23 mouse cellular contexts compared by ENCODE assay signal in the genomic region with DNA sequence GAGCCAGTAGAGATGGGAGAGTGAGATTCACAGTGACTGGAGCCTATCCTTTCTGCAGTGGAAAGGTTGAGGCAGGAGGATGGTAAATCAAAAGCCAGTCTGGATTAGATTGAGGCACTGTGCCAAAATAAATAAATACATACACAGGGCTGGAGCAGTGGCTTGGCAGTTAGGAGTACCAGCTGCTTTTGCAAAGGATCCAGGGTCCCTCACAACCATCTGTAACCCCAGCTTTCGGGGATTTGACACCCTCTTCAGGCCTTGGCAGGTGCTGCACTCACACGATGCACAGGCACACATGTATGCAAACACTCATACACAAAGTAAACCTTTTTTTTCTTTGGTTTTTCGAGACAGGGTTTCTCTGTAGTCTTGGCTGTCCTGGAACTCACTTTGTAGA. TPM values are rescaled to one million over a fixed set of nuclear protein-coding genes. Genes with fewer than 3 reads are reported as not detected.
DNase-seq lines count a peak whose midpoint lies in the region; ATAC-seq and TF ChIP-seq lines count a peak whose summit lies in the region.
"Had no signal": no experiment of that assay in that cellular context is flagged by ENCODE, and none has a peak within 500 bp of the region (broad histone marks: within the 10 kb centered on the region; RNA-seq: fewer than 3 reads in every experiment).

No protein-coding gene starts in this region.

- intact Hi-C loops in heart, postnatal 10 days (cut with DNase I), result no loop called here

- peaks cover 24% of the 10 kb centered on the region; the same call in 1 of the 2 replicates for H3K36me3 ChIP-seq in heart, embryonic 10.5 days
- H3K36me3 ChIP-seq in heart, embryonic 16.5 days (ENCODE audit: control insufficient read depth, insufficient read depth), result peaks cover 5% of the 10 kb centered on the region; the same call in 1 of the 2 replicates
- H3K36me3 ChIP-seq in E14TG2a.4 (ENCODE audit: insufficient read depth, low read length), result no peaks in the 10 kb centered on the region
- H3K36me3 ChIP-seq in midbrain, embryonic 11.5 days (ENCODE audit: control insufficient read depth, insufficient read depth, low read length), result no peaks in the 10 kb centered on the region
- H3K36me3 ChIP-seq: limb, embryonic 12.5 days; midbrain, embryonic 12.5 days had no signal

- no peak overlapping the region for H3K4me2 ChIP-seq in heart, embryonic 16.5 days (ENCODE audit: low read depth, low read length)
- no peak overlapping the region for H3K4me2 ChIP-seq in midbrain, embryonic 11.5 days
- H3K4me2 ChIP-seq: forebrain, embryonic 15.5 days; limb, embryonic 12.5 days; liver, embryonic 11.5 days; midbrain, embryonic 12.5 days had no signal

- no peak for ATAC-seq in heart, embryonic 16.5 days (replicated peaks; ENCODE audit: extremely low read depth, insufficient read depth, low FRiP score)
- ATAC-seq in midbrain, embryonic 11.5 days (ENCODE audit: low FRiP score), result no peak
- ATAC-seq: forebrain, embryonic 15.5 days; hindbrain, embryonic 16.5 days; intestine, embryonic 16.5 days; liver, postnatal 0 days had no signal

- no peak for DNase-seq in heart, embryonic 10.5 days (ENCODE audit: low spot score)
- DNase-seq in heart, adult 11 months, result no peak
- no peak for DNase-seq in heart, postnatal 10 days
- DNase-seq in adipocyte (ENCODE audit: low spot score), result peak; percentile 26
- no peak for DNase-seq in midbrain, embryonic 11.5 days (ENCODE audit: low spot score, missing footprints)
- DNase-seq: adrenal gland, postnatal 25 days; B cell, adult 2 months; cerebellum, adult 8-10 months; kidney, postnatal 25 days; liver, postnatal 0 days; lung, postnatal 14 days; right cerebral cortex, postnatal 14 days; spleen, adult 18-20 months had no signal

- no peak overlapping the region for H3K9ac ChIP-seq in heart, embryonic 16.5 days (ENCODE audit: low read length)
- H3K9ac ChIP-seq in midbrain, embryonic 11.5 days (ENCODE audit: low read length), result no peak overlapping the region
- H3K9ac ChIP-seq: forebrain, embryonic 15.5 days; limb, embryonic 12.5 days; liver, postnatal 0 days; midbrain, embryonic 12.5 days had no signal

- no peaks in the 10 kb centered on the region for H3K9me3 ChIP-seq in heart, embryonic 10.5 days
- no peaks in the 10 kb centered on the region for H3K9me3 ChIP-seq in heart, embryonic 16.5 days (replicated peaks; ENCODE audit: control insufficient read depth, low read length)
- no peaks in the 10 kb centered on the region for H3K9me3 ChIP-seq in E14TG2a.4 (ENCODE audit: low read length)
- H3K9me3 ChIP-seq in midbrain, embryonic 11.5 days (ENCODE audit: control insufficient read depth, low read length), result no peaks in the 10 kb centered on the region
- H3K9me3 ChIP-seq: forebrain, embryonic 15.5 days; hindbrain, embryonic 10.5 days; limb, embryonic 12.5 days; midbrain, embryonic 12.5 days had no signal

- no peak overlapping the region for H3K4me3 ChIP-seq in heart, embryonic 10.5 days
- no peak overlapping the region for H3K4me3 ChIP-seq in heart, embryonic 16.5 days (ENCODE audit: low read length)
- H3K4me3 ChIP-seq in E14TG2a.4 (replicated peaks; ENCODE audit: low read length), result no peak overlapping the region
- H3K4me3 ChIP-seq in midbrain, embryonic 11.5 days (ENCODE audit: low read depth, low read length), result no peak overlapping the region
- H3K4me3 ChIP-seq: forebrain, embryonic 15.5 days; hindbrain, embryonic 10.5 days; limb, embryonic 12.5 days; midbrain, embryonic 12.5 days had no signal

- no peaks in the 10 kb centered on the region for H3K27me3 ChIP-seq in heart, embryonic 10.5 days (ENCODE audit: insufficient read depth, poor library complexity, severe bottlenecking)
- H3K27me3 ChIP-seq in heart, embryonic 16.5 days (ENCODE audit: control insufficient read depth, insufficient read depth, low read length), result no peaks in the 10 kb centered on the region
- H3K27me3 ChIP-seq in E14TG2a.4 (ENCODE audit: insufficient read depth, low read length), result no peaks in the 10 kb centered on the region
- H3K27me3 ChIP-seq in midbrain, embryonic 11.5 days (ENCODE audit: control insufficient read depth, insufficient read depth, low read length), result no peaks in the 10 kb centered on the region
- H3K27me3 ChIP-seq: CH12.LX; forebrain, embryonic 15.5 days; limb, embryonic 12.5 days; midbrain, embryonic 12.5 days had no signal

- H3K4me1 ChIP-seq in heart, embryonic 10.5 days, result peaks cover 23% of the 10 kb centered on the region
- H3K4me1 ChIP-seq in heart, embryonic 16.5 days (ENCODE audit: control insufficient read depth, insufficient read depth, low read length), result peaks cover 25% of the 10 kb centered on the region
- peaks cover 39% of the 10 kb centered on the region for H3K4me1 ChIP-seq in E14TG2a.4 (replicated peaks; ENCODE audit: low read depth, low read length)
- peaks cover 6% of the 10 kb centered on the region for H3K4me1 ChIP-seq in midbrain, embryonic 11.5 days (ENCODE audit: control insufficient read depth, insufficient read depth, low read length)

- WGBS in heart, embryonic 10.5 days, result 81% methylated on average over 3 of the region's 3 CpGs
- 84% methylated on average over 3 of the region's 3 CpGs for WGBS in heart, embryonic 16.5 days
- WGBS in midbrain, embryonic 11.5 days, result 80% methylated on average over 3 of the region's 3 CpGs

- peak overlapping the region; percentile 78; the same call in 1 of the 2 replicates for H3K27ac ChIP-seq in heart, embryonic 10.5 days
- peak overlapping the region; percentile 88 for H3K27ac ChIP-seq in heart, embryonic 16.5 days (ENCODE audit: low read length)
- H3K27ac ChIP-seq in midbrain, embryonic 11.5 days (ENCODE audit: low read depth, low read length), result no peak overlapping the region
- H3K27ac ChIP-seq: forebrain, embryonic 15.5 days; hindbrain, embryonic 10.5 days; limb, embryonic 12.5 days; midbrain, embryonic 12.5 days had no signal

- peak; percentile 25; the same call in 1 of the 2 replicates for TF ChIP-seq CTCF in E14TG2a.4 (conservative IDR thresholded peaks at IDR 0.05; ENCODE audit: low read length)

RNA-seq across cellular contexts. Expression of a gene that starts 5.4 kb away (rescaled TPM):
- 42.0 and 60.3 TPM in 2 replicates for polyA plus RNA-seq in heart, embryonic 10.5 days (2016; fragmentation: Nextera tagmentation; extraction: Ambion mirVana)
- polyA plus RNA-seq in heart, embryonic 16.5 days (2015; fragmentation: Nextera tagmentation; extraction: Ambion mirVana), result 117 and 125 TPM in 2 replicates
- 100 to 1,000 TPM; 281 to 299 TPM for total RNA-seq in heart, postnatal 10 days (2021)
- 9.1 and 11.4 TPM in 2 replicates for polyA plus RNA-seq in midbrain, embryonic 11.5 days (2014; fragmentation: Nextera tagmentation; extraction: Ambion mirVana)

RNA-seq across cellular contexts. Expression of a gene that starts 6.4 kb away (rescaled TPM):
- 98.6 and 104 TPM in 2 replicates for polyA plus RNA-seq in heart, embryonic 10.5 days (2016; fragmentation: Nextera tagmentation; extraction: Ambion mirVana)
- polyA plus RNA-seq in heart, embryonic 16.5 days (2015; fragmentation: Nextera tagmentation; extraction: Ambion mirVana), result 97.1 and 108 TPM in 2 replicates
- total RNA-seq in heart, postnatal 10 days (2021), result 100 to 1,000 TPM; 120 to 122 TPM
- polyA plus RNA-seq in midbrain, embryonic 11.5 days (2014; fragmentation: Nextera tagmentation; extraction: Ambion mirVana), result 117 and 121 TPM in 2 replicates

RNA-seq across cellular contexts. Expression of a gene that starts 29.2 kb away (rescaled TPM):
- polyA plus RNA-seq in heart, embryonic 10.5 days (2016; fragmentation: Nextera tagmentation; extraction: Ambion mirVana), result 12.7 and 14.9 TPM in 2 replicates
- polyA plus RNA-seq in heart, embryonic 16.5 days (2015; fragmentation: Nextera tagmentation; extraction: Ambion mirVana), result 11.5 and 12.7 TPM in 2 replicates
- total RNA-seq in heart, postnatal 10 days (2021), result 1 to 10 TPM; 9.3 to 9.9 TPM
- 11.0 and 13.6 TPM in 2 replicates for polyA plus RNA-seq in midbrain, embryonic 11.5 days (2014; fragmentation: Nextera tagmentation; extraction: Ambion mirVana)
